Mouse (Mus musculus) heart, postnatal 4 days (tissue): ENCODE data around the gene Tmem91. TPM values are rescaled to one million over a fixed set of nuclear protein-coding genes. Genes with fewer than 3 reads are reported as not detected.

Source experiments
- DNase-seq: peaks from one replicate; pipeline ENCODE4 v3.0.0; 2021
- total RNA-seq, 2 experiments: library from RNA; stranded (reverse); gene quantifications; 2 replicates each; pipeline ENCODE4 v1.2.3; 2021

Gene Tmem91
- total RNA-seq, 2 experiments from 2014 or later, result 0.56 TPM; not detected in 1

DNA sequence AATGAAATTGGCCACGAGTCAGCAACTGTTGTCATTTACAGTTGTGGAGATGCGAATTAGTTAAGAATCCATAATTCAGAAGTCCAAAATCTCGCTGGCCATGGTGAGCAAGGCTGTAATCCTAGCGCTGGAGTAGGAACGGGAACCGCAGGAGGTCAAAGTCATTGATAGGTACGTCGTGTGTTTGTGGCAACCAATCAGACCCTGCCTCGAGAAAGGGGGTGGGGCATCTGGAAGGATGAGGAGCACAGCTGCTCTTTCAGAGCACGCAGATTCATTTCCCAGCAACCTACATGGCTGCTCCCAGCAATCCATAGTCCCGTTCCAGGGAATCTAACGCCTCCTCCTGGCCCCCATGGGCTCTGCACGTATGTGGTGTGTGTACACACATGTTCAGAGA is 24.9 kb upstream of the Tmem91 start:
- DNase-seq, result no peak

DNA sequence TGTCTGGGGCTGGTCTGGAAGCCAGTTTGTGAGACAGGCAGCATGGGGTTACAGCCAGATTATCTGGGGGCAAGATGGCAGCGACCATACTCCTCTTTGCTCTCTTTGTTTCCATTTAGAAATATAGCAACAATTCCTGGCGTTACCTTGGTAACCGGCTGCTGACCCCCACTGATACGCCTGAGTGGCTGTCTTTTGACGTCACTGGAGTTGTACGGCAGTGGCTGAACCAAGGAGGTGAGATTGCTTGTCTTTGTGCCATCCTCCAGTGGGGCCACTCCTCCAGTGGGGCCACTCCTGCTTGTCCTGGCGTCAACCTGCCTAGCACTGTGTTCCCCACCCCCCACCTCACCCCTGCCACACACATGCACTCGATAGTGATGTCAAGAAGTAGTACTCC is 19.1 kb upstream of the Tmem91 start:
- no peak for DNase-seq

DNA sequence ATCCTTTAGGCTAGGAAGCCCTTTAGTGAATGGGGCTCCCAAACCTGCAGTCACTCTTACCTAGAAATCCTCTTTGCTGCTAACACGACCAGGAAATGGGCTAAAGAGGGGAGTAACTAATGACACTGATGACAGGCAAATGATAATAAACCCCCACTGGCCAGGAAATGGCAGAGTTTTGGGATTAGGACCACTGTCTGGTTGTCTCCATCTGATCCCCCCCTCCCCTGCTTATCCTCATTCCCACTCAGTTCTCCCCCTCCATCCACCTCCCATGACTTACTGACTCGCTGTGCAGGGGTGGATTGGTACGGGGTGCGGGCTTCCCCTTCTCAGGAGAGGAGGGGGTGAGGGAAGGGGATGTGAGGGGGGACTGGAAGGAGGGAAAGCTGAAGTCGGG is 15.1 kb upstream of the Tmem91 start:
- no peak for DNase-seq

DNA sequence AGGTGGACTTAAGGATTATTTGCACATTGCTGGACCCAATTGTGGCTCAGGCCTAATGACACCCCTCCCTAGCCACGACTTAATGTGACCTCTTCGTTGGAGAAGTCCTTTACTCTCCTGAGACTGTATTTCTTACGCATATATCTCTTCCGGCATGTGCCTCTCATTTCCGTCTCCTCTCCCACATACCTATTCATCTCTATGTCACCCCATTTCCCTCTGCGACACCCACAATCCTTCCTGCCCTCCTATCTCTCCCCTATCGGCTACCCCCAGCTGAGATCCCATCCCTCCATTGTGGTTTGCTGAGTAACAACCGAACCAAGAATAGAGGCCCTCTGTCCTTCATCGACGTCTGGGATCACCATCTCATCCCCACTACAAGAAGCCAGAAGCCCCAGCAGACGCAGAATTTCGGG is 14.6 kb upstream of the Tmem91 start:
- no peak for DNase-seq

DNA sequence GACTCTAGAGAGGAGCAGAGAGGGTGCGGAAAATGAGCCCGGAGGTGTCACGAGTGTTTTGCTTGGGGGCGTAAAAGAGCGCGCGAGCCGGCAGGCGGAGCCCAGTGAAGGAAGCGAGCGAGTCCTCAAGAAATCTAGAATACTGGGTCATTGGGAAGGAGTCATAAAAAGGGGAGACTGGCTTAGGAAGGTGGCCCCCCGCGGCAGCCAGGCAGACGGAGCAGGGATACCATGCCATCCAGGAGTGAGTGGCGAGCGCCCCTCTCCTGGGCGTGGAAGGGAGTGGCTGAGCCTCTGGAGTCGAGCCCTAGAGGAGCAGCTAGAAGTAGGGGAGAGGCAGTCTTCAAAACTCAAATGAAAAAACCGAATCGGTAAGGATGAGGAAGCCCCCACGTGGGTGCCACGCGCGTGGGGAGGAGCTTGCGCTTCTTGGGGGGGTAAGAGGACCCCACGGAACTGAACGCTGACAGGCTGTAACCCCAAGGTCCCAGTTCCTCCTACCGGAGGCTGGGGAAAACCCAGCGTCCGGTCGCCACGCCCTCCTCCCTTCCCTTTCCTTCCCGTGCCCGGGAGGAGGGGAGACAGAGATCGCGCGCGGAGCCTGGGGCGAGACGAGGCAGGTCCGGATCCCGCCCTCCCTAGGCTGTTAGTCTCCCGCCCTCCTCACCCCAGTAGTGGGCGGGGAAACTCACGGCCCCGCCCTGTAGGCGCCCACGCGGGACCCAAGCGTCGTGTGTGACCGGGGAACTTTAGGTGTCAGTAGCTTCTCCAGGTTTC is 14.0 kb upstream of the Tmem91 start:
- DNase-seq, result peak; percentile 84

DNA sequence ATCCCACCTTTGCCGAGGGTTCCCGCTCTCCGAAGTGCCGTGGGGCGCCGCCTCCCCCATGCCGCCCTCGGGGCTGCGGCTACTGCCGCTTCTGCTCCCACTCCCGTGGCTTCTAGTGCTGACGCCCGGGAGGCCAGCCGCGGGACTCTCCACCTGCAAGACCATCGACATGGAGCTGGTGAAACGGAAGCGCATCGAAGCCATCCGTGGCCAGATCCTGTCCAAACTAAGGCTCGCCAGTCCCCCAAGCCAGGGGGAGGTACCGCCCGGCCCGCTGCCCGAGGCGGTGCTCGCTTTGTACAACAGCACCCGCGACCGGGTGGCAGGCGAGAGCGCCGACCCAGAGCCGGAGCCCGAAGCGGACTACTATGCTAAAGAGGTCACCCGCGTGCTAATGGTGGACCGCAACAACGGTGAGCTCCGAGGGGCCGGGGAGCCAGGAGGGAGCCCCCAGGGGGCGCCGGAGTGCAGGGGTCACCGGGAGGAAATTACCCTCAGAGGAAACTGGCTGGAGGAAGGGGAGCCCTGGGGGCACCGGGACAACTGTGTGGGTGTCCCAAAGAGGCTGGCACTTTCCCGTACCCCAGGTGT is 12.9 kb upstream of the Tmem91 start:
- DNase-seq, result peak; percentile 76

DNA sequence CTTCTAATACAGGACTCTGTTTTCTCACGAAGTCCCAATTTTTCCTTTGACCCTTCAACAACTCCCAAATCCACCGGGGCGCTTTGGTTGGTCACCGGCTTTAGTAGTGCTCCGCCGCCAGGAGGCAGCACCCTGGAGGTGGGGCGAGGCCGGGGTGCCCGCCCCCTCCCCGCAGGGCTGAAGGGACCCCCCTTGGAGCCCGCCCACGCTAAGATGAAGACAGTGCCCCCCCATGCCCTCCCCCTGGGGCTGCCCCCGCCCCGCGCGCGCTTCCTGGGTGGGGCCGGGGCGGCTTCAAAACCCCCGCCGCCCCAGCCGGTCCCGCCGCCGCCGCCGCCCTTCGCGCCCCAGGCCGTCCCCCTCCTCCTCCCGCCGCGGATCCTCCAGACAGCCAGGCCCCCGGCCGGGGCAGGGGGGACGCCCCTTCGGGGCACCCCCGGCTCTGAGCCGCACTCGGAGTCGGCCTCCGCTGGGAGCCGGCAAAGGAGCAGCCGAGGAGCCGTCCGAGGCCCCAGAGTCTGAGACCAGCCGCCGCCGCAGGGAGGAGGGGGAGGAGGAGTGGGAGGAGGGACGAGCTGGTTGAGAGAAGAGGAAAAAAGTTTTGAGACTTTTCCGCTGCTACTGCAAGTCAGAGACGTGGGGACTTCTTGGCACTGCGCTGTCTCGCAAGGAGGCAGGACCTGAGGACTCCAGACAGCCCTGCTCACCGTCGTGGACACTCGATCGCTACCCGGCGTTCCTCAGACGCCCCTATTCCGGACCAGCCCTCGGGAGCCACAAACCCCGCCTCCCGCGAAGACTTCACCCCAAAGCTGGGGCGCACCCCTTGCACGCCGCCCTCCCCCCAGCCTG is 11.9 kb upstream of the Tmem91 start, which contains the start of gene Tgfb1:
Tgfb1 (plus strand) TSS at position 323 of the 852 bp plus-strand sequence.
- DNase-seq, result peak; percentile 84

DNA sequence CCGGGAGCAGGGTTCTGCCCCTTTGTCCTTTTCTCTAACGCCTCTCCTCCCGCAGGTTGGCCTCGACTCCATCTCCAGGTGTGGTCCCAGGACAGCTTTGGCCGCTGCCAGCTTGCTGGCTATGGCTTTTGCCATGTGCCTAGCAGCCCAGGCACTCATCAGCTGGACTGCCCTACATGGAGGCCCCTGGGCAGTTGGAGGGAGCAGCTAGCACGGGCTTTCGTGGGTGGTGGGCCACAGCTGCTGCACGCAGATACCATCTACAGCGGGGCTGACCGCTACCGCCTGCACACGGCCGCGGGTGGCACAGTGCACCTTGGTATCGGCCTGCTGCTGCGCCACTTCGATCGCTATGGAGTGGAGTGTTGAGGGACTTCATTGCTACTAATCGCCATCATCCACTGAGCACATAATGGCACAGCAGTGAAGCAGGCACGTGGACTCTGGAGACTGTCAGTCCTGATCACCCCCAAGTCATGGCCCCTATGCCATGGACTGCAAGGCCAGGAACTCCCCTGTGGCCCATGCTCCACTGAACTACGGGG is 11.0 kb upstream of the Tmem91 start:
- no peak for DNase-seq

DNA sequence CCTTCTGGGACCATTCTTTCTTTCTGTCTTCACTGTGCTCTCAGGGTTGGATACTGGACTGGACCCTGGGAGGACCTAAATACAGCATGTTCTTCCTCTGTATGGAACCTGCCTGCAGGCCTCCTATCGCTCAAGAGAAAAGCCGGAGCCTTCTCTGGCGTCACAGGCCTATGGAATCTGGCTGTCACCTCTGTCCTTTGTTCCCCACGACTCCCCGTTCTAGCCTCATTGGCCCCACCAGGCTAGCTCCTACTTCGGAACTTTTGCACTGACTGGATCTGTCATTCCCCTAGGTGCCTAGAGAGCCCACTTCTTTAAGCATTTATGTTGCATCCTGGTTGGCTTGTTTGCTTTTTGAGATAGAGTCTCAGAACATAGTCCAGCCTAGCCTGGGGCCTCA is 9.7 kb upstream of the Tmem91 start:
- DNase-seq, result no peak

DNA sequence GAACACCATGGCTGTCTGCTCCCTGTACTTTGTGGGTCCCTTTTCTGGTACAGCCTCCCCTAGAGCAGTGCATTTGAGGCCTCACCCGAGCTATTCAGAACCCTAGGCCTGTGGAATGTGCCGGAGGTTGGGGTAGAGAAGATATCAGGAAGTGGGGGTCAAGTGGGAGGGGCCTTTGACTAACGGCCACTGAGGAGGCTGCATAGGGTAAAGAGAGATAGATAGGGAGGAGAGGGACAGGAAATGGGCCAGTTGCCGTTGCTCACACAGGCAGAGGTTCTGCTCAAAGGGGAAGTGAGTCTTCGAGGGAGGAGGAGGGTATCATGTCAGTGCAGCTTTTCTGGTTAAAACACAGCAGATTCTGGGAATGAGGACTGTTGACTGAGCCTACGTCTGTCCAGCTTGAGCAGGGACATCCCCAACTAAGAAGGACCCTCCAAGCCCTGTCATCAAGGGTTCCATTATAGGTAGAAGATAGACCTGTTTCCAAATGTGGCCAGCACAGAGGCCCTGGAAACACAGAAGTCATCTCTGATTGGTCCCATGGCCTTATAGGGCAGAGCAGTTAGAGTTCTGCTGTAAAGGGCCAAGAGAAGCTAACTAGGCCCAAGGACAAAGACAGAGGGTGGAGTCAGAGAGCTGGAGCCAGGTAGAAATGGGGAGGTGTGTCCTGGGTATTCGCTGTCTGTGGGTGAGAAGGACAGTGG is 8.7 kb upstream of the Tmem91 start:
- no peak for DNase-seq

DNA sequence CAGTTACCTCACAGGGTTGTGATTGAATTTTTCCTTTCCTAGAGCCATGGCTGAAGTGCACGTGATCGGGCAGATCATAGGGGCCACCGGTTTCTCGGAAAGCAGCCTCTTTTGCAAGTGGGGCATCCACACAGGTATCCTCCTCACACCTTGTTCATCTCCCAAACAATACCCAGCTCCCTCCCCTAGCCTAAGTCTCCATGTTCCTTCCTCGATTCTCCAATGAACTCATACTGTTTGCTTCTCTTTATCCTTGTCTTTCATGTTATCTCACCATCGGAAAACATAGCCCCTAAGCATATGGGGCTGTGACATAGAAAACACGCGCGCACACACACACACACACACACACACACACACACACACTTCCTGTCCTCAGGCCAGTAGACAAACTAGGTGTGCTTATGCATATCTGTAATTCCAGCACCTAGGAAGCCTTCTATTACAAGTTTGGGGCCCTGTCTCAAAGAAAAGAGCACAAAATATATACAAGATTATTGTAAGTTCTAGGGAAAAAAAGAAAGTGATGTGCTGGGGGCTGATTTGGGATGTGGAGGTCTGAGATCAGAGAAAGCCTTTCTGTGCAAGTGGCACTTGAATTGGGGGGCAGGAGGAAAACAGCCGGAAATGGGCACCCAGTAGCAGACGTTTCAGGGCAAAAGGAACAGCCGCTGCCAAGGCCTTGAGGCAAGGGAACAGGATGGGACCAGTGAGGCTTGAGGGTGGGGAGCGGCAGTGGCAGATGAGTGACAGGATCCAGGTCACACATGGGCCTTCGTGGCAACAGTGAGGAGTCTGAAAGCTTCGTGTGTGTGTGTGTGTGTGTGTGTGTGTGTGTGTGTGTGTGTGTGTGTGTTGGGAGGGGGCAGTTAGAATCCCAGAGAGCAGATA is 6.6 kb upstream of the Tmem91 start:
- DNase-seq, result no peak

DNA sequence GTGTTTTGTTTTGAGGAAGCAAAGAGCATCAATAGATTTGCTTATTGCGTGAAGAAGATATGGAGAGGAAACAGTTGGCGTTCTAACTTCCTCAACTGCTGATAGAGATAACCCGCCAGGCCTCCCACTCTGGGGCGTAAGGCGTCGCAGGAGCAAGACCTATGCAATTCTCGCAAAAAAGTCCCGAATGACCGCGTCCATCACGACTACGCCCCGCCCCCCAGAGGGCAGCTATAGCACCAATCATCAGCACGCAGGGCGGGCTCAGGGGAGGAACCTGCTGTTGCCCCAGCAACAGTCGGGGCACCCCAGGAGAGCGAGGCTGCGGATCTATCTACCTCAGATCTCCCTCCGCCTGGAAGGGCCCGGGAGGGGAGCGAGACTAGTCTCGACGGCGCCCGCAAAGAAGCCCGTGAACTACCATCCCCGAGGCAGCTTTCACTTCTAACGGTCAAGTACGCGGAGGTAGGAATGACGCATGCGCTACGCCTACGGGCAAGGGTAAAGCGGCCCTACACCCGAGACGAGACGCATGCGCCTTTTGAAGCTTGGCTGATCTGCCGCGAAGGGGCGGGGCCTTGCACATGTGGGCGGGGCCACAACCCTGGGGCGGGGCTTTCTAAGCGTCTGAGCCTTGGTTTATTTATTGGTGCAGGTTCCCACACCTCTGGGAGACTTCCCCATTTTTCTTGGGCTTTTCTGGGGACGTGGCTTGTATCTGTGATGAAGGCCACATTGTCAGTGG is 5.7 kb upstream of the Tmem91 start, which contains the start of gene B9d2:
B9d2 (plus strand) TSS at position 267 of the 745 bp plus-strand sequence.
- DNase-seq, result peak; percentile 97

DNA sequence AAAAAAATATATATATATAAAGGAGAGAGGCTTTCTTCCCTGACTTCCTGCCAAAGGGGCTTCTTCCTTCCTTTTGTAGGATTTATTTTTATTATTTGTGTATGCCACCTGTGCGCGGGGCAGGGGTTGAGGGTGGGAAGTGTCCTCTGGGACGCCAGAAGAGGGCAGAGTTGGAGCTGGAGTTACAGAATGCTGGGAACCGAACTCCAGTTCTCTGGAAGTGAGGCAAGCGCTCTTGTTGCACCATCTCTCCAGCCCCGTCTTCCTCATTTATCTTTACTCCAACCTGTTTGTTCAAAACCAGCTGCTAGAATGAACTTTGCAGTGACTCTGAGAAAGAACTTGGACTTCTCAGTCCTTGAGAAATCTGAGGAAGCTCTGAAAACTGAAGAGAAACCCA is 5.0 kb upstream of the Tmem91 start:
- no peak for DNase-seq

DNA sequence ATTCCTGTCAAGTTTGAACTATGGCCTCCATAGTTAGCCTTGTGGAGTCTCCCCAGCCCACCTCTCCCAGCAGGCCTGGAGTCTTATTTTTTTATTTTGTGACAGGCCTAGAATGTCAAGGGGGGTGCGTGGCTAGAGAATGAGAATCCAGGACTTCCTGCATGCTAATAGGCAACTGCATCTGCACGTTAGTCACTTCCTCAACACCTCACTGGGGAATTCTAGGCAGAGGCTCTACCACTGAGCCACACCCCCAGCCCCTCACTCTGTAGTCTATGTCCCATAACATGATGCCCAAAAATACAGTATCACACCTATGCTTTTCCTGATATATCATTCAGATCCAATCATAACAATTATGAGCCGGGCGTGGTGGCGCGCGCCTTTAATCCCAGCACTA is 2.0 kb upstream of the Tmem91 start:
- DNase-seq, result no peak

DNA sequence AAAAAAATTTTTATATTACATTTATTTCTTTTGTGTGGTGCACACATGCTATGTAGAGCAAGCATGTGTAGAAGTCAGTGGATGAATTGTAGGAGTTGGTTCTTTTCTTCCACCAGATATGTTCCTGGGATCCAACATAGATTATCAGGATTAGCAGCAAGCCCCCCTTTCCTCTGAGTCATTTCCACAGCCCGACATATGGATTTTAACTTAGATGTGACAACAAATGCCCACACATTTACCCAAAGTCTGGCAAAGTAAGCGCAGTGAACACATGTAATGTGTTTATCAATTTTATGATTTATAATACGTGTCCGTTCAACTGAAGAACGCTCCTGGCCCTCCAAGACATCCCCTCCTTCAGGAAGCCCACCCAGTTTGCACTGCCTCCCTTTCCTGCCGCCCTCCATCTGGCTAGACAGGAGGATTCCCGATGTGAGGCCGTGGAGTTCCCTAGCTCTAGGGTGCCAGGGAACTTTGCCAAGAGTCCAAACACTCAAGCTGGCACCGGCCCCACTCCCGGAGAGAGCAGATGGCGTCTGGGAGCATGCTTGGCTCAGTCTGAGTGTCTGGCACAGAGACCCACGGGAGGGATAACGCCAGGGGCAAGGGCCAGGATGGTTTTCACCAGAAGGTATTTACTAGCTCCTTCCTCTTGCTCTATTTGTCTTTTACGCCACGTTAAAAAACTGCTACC is 1.3 kb upstream of the Tmem91 start:
- peak; percentile 92 for DNase-seq

DNA sequence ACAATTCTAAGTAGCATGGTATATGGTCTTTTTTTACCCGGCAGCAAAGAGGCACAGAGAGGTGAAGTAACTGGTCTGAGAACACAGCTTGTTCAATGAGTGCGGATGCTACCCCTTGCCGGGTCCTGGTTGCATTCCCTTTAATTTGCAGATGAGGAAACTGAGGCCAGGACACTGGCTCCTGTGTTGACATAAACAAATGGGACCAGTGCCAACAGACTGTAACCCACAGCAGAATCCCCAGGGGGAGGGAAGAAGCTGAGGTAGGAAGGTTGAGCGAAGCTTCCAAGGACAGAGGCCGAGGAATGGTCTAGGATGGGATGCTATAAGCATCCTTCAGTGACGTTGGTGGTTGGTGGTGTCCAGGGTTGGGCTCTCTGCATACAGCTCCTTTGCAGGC is 439 bp upstream of the Tmem91 start:
- no peak for DNase-seq

DNA sequence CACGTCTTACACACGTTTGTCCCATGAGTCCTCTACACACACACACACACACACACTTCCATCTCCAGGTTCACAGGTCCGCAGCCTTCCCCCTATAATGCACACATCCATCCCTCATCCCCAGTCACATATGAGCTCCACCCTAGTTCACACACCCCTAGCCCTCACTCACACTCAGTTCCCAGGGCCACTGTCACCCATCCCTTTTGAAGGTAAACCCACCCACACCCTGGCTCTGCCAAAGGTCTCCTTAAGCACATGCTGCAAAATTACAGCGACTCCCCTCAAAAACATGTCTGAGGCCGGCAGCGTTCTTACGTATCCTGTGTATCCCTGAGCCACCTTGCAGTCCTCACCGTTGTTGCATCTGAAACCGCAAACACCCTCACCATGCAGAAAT is 669 bp downstream of the Tmem91 start:
- no peak for DNase-seq

DNA sequence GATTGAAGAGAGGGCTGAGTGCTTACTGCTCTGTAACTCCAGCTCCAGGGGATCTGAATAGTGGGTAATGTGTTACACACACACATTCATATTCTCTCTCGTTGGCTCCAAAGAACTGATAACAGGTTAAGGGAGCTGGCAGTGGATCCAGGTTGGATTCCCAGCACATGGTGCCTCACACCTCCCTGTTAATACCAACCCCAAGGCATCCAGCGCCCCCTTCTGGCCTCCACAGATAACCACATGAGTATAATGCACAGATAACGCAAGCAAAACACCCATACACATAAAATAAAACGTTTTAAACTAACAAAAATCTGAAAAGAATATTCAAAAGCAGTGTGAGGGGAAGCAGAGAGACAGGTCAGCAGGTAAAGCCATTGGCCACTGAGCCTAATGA is 2.5 kb downstream of the Tmem91 start:
- no peak for DNase-seq

DNA sequence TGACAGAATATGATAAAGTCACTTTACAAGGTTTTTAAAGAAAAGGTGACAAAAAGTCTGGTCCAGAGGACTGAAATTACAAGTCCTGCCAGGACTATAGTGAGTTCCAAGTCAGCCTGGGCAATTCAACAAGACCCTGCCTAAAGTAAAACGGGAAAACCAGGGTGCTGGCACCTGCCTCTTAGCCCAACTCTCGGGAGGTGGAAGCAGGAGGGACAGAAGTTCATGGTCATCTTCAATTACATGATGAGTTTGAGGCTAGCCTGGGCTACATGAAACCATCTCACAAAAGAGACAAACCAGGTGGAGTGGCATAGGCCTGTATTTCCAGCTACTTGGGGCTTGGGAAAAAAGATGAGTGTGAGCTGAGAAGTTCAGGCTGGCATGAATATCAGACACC is 3.3 kb downstream of the Tmem91 start:
- DNase-seq, result no peak

DNA sequence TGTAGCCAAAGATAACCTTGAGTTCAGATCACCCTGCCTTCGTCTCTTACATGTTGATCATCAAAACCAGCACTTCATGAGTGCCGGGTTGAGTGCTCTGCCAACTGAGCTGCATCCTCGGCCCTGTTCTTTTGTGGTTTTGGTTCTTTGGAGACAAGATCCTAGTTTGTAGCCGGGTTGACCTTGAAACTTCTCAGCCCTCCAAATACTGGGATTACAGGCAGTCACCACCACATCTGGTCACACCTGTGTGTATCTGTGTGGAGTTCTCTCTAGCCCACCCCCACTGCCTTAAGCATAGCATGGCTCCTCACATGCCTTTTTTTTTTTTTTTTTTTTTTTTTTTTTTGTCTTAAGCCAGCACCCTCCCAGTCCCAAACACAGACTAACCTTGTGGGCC is 4.9 kb downstream of the Tmem91 start:
- no peak for DNase-seq
